Mouse (Mus musculus): Measurements from ENCODE around the gene Shisa6.

Gene Shisa6

GRCm38 (mm10) chr11:66525371-66526045, at the start of gene Shisa6:
TSS of gene Shisa6 (minus strand) at chr11:66525964.
- DNase-seq = no peak

GRCm38 (mm10) chr11:66573888-66574287, 48.1 kb upstream of the Shisa6 start:
- no peak for DNase-seq

DNA sequence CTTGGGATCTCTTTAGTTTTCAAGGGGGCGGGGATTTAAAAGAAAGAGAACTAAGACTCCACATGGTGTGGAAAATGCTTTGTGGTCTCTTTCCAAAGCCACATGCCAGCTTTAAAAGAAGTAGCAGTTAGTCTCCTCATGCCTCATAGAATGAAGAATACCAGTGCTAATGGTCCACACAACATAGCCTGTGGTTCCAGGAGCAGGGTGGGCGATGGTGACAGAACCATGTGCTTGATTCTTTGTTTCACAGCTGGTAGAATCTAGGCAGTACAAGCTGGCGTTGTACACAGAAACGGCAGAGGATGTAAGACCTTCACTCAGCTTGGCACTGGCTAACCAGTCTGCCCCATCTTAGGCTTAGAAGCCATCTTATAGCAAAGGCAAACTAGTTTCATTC, 43.3 kb upstream of the Shisa6 start:
- no peak for DNase-seq

- DNase-seq = no peak
Observed at GRCm38 (mm10) chr11:66568386-66568791, 42.6 kb upstream of the Shisa6 start.

GRCm38 (mm10) chr11:66567382-66567781, 41.6 kb upstream of the Shisa6 start:
- DNase-seq = no peak

- no peak for DNase-seq
Observed at GRCm38 (mm10) chr11:66562274-66562673, 36.5 kb upstream of the Shisa6 start.

DNA sequence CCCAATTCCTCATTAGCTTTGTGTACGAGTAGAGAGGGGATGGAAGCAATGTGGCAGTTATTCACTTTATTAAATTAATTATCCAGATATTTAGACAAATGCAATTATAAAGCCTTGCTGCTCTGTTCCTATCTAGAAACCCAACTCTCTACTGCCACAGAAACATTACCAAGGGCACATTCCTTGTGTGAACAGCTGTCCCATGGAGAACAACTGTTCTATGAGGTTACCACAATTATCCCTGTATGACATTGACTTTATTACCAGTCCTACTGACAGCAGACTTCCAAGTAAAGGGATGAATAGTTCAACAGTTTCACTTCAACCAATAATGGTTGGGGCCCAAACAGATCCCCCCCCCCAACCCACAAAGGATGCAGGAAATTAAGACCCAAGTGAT, 12.1 kb upstream of the Shisa6 start:
- no peak for DNase-seq

DNA sequence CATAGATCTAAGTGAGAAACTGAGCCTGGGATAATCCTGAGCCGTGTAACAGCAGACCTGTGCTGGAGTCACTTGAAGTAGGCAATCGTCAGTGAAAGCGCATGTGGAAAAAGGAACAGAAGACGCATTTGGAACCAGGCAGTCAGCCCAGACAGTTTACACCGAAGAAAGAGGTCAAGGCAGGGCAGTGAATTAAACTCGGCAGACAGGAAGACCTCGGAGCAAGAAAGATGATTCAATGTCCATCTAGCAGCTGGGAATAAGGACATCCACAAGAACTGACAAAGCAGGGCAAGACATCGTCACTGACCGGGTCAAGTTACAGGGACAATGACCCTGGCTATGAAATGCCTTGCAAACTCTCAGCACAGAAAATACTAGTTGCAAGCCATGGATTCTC, 10.1 kb upstream of the Shisa6 start:
- no peak for DNase-seq

DNA sequence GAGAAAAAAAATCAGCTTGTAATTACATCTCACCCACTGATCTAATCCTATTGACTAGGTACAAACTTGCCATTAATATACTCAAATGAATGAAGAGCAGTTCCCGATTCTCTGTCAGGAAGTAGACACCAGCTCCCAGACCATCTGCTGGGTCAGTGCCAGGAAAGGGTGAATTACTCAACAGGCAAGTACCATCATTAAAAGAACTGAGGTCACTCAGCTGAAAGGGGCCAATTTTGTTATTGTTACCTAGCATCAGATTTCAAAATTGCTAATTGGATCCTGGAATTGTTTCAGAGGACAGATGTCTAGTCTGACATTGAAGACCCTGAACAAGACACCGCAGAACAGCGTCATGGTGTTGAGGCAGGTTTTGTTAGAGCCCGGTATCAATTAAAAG, 9.4 kb upstream of the Shisa6 start:
- DNase-seq = no peak

DNA sequence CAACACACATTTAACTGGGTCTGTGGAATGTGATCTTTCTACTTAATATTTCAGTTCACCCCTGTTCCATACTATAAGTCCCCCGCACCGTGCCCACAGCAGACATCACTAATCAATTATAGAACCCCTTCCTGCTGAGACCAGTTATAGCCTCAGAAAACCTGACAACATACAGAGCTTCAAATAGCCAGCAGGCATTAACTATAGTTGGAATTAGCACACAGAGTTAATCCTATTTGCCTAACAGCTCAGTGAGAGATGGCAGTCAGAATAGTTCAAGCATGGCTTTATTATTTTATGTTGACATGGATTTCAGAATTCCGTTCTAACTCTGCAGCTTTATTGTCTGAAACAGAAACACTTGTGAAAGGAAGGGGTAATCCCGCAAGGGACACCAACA, 8.5 kb upstream of the Shisa6 start:
- no peak for DNase-seq

GRCm38 (mm10) chr11:66528146-66528545, 2.4 kb upstream of the Shisa6 start:
- DNase-seq = no peak

- no peak for DNase-seq
Observed at GRCm38 (mm10) chr11:66527343-66527742, 1.6 kb upstream of the Shisa6 start.

DNA sequence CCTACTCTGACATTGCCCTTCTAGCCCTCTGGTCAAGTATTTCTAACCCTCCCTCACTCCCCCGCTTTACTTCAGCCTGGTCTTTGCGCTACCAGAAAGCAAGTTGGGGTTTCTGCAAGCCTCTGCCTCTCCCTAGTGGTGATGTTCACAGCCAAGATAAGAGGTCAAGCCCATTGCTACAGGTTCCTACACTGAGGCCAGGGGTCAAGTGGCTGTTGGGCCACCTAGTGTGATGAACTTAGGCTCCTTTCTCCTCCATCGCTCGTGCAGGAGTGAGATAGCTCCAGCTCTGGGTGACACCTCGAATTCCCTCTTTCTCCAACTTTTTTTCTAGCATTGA, 1.2 kb upstream of the Shisa6 start:
- no peak for DNase-seq

DNA sequence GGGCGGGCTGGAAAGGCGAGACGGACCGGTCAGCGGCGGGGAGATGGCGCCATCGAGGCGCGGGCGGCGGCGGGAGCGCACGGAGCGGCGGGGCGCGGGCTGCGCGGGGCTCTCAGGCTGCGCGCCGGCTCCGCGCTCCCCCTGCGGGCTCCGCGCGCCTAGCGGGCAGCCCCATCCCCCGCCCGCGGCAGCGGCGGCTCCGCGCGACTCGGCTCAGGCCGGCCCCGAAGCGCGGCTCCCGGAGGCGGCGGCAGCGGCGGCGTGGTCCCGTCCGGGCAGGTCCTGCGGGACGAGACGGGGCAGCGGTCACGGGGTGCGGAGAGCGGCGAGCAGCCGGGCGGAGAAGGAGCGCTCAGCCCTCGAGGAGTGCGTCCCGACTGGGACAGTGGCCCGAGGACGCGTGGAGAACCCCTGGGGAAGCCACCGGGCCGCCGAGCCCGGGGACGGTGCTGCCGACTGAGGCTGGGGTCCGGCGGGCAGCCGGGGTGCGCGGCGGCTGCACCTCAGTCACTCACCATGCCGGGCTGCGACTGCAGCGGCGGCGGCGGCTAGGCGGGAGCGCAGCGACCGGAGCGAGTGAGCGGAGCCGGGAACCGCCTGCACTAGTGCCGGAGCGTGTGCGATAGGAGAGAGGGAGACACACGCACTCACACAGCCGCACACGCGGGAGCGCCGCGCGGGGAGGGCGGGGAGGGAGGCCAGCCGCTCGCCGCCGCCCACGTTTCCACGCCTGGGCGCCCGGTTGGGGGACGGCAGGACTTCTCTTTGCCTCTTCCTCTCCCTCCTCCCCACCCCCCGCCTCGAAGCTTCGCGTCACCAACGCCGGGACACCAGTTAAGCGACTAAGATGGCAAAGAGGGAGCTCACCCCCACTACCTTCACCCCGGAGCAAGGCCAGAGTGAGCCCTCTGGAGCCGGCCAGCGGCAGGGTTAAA, 549 bp upstream of the Shisa6 start:
- no peak for DNase-seq

DNA sequence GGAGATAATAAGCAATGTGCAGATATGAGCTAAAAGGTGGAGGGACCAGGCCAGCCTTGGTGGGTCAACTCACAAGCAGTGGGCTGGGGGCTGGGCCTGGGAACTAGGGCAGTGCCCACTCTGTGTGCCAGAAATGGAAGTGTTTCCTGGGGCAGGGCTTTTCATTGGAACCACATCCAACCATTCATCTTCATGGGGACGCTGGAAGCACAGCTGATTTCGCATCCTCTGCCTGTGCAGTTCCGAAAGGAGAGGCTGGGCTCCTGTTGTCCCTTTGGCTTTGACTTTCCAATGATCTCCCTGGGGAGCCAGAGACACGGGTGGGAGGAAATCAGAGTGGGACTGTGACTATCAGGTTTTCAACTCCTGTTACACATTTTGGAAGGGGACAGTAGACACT, 1.5 kb downstream of the Shisa6 start:
- no peak for DNase-seq

GRCm38 (mm10) chr11:66522376-66522775, 3.4 kb downstream of the Shisa6 start:
- DNase-seq = no peak

DNA sequence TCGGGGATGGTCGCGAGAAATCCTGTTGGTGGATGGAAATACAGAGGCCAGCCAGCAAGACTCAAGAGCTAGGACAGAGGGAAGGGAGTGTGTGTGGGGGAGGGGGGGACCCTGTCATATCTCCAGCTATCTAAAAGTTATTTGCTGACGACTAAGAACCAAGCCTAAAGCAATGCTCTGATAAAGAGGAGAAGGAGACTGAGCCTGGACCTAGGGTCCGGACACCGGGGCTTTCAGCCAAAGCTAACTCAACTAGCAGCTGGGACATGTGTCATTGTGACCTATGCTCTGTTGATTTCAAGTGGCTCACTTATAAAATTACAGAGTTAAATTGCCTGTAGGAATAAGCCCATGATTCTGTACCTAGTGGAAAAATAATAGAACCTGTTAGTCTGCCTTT, 6.4 kb downstream of the Shisa6 start:
- DNase-seq = no peak

DNA sequence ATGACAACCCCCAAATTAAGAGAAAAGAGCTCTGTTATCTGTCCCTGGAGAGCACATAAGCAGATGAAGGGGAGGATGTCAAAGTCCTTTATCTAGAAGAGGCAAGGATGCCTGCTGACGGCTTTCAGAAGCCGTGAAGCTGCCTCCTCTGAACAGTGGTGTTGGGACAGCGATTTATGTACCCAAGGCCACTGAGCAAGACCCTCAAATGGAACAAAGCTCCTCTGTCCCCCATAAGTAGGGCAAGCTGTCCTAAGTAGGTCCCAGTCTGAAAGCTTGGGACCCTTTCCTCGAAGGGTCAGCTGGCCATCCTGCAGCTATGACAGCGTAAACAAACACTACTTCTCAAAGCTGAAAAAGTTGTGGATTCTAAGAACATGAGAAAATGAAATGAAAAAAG, 11.4 kb downstream of the Shisa6 start:
- no peak for DNase-seq

DNA sequence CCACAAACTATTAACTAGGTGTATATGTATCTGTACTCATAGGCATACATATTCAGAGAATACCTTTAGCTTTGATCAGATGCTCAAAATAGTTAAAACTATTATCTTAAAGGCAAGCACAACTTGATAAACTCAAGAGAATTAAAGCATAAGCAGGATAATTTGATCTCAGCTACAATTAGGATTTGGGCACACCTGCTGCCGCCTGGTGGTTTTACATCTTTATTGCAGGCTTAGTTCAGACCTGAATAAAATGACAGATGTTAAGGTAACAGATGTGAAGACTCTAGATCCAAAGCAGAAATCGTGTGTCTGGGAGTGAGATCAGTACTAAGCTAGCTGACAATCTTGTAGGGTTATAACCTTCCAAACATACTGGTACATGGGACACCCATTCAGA, 24.8 kb downstream of the Shisa6 start:
- no peak for DNase-seq

DNA sequence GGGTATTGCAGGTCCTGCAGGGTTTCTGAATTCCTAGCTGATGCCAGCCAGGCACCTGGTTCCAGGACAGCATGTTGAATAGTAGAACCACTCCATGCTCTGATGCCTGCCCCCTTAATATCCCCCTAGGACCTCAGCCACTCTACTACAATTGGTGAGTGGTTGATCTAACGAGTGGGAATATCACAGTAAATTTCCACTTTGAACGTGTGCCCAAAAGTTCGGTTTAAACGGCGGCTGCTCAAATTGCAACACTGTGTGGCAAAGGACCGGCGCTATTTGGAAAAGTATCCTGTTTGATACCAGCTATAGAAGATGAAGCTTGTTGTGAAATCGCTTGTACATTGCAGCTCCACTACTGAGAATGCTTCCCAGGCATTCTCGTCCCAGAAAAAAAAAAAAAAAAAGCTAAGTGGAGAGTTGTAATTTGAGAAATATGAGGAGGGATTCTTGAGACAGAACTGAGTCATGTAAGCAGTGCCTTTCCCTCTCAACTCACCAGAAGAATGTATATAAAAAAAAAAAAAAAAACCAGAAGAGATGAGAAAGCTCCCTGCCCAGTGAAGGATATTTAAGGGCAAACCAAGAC, 26.8 kb downstream of the Shisa6 start:
- DNase-seq = no peak

- DNase-seq = no peak
Observed at GRCm38 (mm10) chr11:66496235-66496634, 29.5 kb downstream of the Shisa6 start.

DNA sequence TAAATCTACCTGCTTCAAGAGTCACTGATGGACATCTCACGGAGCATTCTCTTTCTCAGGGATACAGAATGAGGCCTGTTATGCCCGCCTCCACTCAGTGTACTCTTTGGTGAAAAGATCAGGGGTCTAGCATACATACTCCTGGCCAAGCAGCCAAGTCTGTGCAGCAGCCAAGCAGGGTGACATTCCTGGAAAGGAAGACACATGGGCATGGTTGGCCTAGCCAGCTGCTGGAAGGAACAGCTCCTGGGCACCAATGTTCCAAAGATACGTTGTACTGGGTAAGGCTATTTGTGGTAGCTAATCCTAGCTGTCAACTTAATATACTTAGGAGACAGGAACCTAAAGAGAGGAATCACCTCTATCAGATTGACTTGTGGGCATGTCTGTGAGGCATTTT, 31.4 kb downstream of the Shisa6 start:
- DNase-seq = no peak

DNA sequence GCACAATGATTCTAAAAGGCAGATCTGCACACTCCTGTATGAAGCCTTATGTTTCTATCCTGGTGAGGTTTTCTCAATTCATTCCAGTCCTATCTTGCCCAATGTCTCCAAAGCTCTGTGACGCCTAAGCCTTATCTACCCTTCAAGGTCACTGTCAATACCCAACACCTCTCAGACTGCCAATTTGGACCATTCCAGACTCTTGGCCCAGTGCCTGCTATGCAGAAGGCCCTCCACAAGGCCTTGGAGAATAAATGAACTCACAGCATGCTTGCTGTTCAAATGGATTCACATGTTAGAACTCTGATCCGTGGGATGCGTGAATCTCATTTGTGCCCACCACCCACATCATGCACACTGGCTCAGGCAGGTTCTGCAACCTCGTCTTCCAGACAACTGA, 38.0 kb downstream of the Shisa6 start:
- no peak for DNase-seq

GRCm38 (mm10) chr11:66482501-66482900, 43.3 kb downstream of the Shisa6 start:
- no peak for DNase-seq
